Mouse (Mus musculus): ENCODE results near the gene Avpr1b. TPM values are rescaled to one million over a fixed set of nuclear protein-coding genes. Genes with fewer than 3 reads are reported as not detected.

Avpr1b gene
- polyA plus RNA-seq, 1 experiment from 2014 or later: not detected

- peak; percentile 54 for DNase-seq (ENCODE audit: low spot score)
- Histone ChIP-seq H3K36me3 (no peaks in the 10 kb centered on the region), H3K27ac (no peak overlapping the region), H3K9me3 (no peaks in the 10 kb centered on the region), H3K27me3 (ENCODE audit: insufficient read depth, poor library complexity, severe bottlenecking) (0 out of 2 replicates have a peak, but pooled peaks cover 8% of the 10 kb centered on the region), H3K4me3 (no peak overlapping the region), H3K4me1 (peaks cover 4% of the 10 kb centered on the region; the same call in 1 of the 2 replicates)
- 80% methylated on average over 2 of the region's 2 CpGs for WGBS
These were observed 61.2 kb downstream of the Avpr1b start for GRCm38 (mm10) chr1:131660266-131660665.

GRCm38 (mm10) chr1:131660716-131661472 is 61.9 kb downstream of the Avpr1b start:
- 66% methylated on average over 7 of the region's 7 CpGs for WGBS
- Histone ChIP-seq H3K4me3 (no peak overlapping the region), H3K27ac (no peak overlapping the region), H3K4me1 (peaks cover 4% of the 10 kb centered on the region; the same call in 1 of the 2 replicates), H3K36me3 (no peaks in the 10 kb centered on the region), H3K27me3 (ENCODE audit: insufficient read depth, poor library complexity, severe bottlenecking) (0 out of 2 replicates have a peak, but pooled peaks cover 8% of the 10 kb centered on the region), H3K9me3 (no peaks in the 10 kb centered on the region)
- peak; percentile 69 for DNase-seq (ENCODE audit: low spot score)

Other genes starting within 250 kb of the Avpr1b start
- gene Srgap2, start 71.9 kb upstream of the Avpr1b start, polyA plus RNA-seq (2016; fragmentation: Nextera tagmentation; extraction: Ambion mirVana): 18.7 and 19.4 TPM in 2 replicates
- gene Fam72a, start 71.3 kb upstream of the Avpr1b start, polyA plus RNA-seq (2016; fragmentation: Nextera tagmentation; extraction: Ambion mirVana): 3.9 and 4.5 TPM in 2 replicates
- gene Ctse, start 39.1 kb downstream of the Avpr1b start, polyA plus RNA-seq (2016; fragmentation: Nextera tagmentation; extraction: Ambion mirVana): 0.07 and 0.21 TPM in 2 replicates
- 0.58 and 0.79 TPM in 2 replicates for gene Rab7b, start 89.5 kb downstream of the Avpr1b start, polyA plus RNA-seq (2016; fragmentation: Nextera tagmentation; extraction: Ambion mirVana)
- 0.05 and 0.06 TPM in 2 replicates for gene Slc26a9, start 144.8 kb downstream of the Avpr1b start, polyA plus RNA-seq (2016; fragmentation: Nextera tagmentation; extraction: Ambion mirVana)
- gene Pm20d1, start 198.1 kb downstream of the Avpr1b start, polyA plus RNA-seq (2016; fragmentation: Nextera tagmentation; extraction: Ambion mirVana): 2.1 and 3.1 TPM in 2 replicates
- 8.8 and 9.6 TPM in 2 replicates for gene Slc41a1, start 228.3 kb downstream of the Avpr1b start, polyA plus RNA-seq (2016; fragmentation: Nextera tagmentation; extraction: Ambion mirVana)